Mouse (Mus musculus) brain, embryonic 14.5 days (tissue): ENCODE measurements around the gene Aldoc.

Experiments used
- CTCF ChIP-seq: fragments of 200-500 bp; IDR thresholded peaks from 2 replicates; pipeline ENCODE4 v1.5.1; 2012; ENCODE audit warnings: inconsistent platforms, mild to moderate bottlenecking, moderate library complexity, borderline replicate concordance; ENCODE audit not compliant: insufficient read depth, insufficient read length; ENCODE audit errors: extremely low read depth
- POLR2A ChIP-seq: fragments of 200-500 bp; IDR thresholded peaks from 2 replicates; pipeline ENCODE4 v1.6.1; 2012; ENCODE audit warnings: mild to moderate bottlenecking, inconsistent platforms, borderline replicate concordance; ENCODE audit not compliant: poor library complexity, insufficient read depth, insufficient read length, severe bottlenecking; ENCODE audit errors: extremely low read depth

DNA sequence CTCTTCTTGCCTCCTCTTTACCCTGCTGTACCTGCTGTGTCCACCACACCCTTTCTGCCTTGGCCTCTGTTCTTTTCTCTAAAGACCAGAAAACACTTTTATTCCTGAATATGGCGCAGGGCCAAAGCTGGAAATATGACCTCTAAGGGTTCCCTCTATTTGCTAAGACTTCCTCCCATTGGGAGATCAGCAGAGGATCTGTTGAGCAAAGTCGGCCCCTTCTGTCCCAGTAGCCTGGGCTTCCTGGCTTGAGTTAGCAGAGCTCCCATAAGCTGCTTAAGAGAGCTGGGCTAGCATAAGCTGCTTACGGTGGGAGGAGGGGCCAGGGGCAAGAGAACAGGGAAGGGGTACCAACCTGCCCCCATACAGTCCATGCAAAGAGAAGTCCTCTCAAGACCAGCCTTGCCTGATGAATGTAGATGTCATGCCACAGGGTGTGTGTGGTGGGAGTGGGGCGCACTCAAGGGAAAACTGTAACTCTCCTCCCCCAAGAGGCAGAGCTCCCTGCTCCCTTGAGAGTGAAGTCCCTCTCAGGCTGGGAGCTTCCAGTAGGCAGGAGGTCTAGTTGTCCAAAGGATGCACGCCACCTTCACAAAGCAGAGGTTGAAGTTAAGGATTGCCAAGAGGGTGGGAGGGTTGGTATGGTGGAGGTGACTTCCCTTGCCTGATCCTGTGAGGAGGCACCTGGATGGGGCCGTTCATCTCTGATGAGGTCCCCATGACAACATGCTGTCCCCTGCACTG lies 23.7 kb downstream of the Aldoc start:
- TF ChIP-seq CTCF, result no peak
- no peak for TF ChIP-seq POLR2A
